Mouse (Mus musculus) neural tube, embryonic 12.5 days (tissue): ENCODE results near the gene Park7. TPM values are rescaled to one million over a fixed set of nuclear protein-coding genes. Genes with fewer than 3 reads are reported as not detected.

Experiments used
- ATAC-seq: fragments of 200-750 bp; cut with Nextera tagmentation; 2 replicates; pipeline ENCODE4 v1.8.0; 2017; ENCODE audit warnings: low read depth, mild to moderate bottlenecking, moderate TSS enrichment, moderate library complexity; ENCODE audit not compliant: low FRiP score
- H3K27ac ChIP-seq: fragments of 300-500 bp; sonication (generic); 2 replicates; pipeline ENCODE4 v1.5.1; 2016
- H3K27me3 ChIP-seq: fragments of 300-500 bp; sonication (generic); replicated peaks from 2 replicates; pipeline ENCODE4 v1.6.1; 2016; ENCODE audit warnings: mild to moderate bottlenecking
- H3K36me3 ChIP-seq: fragments of 300-500 bp; sonication (generic); 2 replicates; pipeline ENCODE4 v1.6.1; 2016; ENCODE audit warnings: mild to moderate bottlenecking
- H3K4me1 ChIP-seq: fragments of 300-500 bp; sonication (generic); 2 replicates; pipeline ENCODE4 v1.6.1; 2016
- H3K4me2 ChIP-seq: fragments of 300-500 bp; sonication (generic); replicated peaks from 2 replicates; pipeline ENCODE4 v1.6.1; 2016; ENCODE audit warnings: mild to moderate bottlenecking
- H3K4me3 ChIP-seq: fragments of 300-500 bp; sonication (generic); 2 replicates; pipeline ENCODE4 v1.5.1; 2016
- H3K9ac ChIP-seq: fragments of 300-500 bp; sonication (generic); 2 replicates; pipeline ENCODE4 v1.6.1; 2016; ENCODE audit warnings: mild to moderate bottlenecking
- H3K9me3 ChIP-seq: fragments of 300-500 bp; sonication (generic); 2 replicates; pipeline ENCODE4 v1.6.1; 2016; ENCODE audit warnings: mild to moderate bottlenecking
- WGBS: fragments of 180-500 bp; shearing (Covaris S2); methylation state at CpG from one replicate; pipeline ENCODE4 v1.1.7; 2016; 5-methylcytosine and 5-hydroxymethylcytosine counted together
- polyA plus RNA-seq: library from polyadenylated mRNA; unstranded; fragments of >200 nt; fragmentation: Nextera tagmentation; extraction: Ambion mirVana; gene quantifications from 2 replicates; pipeline ENCODE4 v1.2.1, GENCODE M21; 2016

Park7 gene
- polyA plus RNA-seq, 1 experiment from 2014 or later, result 371 TPM

GRCm38 (mm10) chr4:150869276-150870197, 44.7 kb downstream of the Park7 start:
- H3K9ac ChIP-seq, result no peak overlapping the region
- H3K4me1 ChIP-seq, result peaks cover 21% of the 10 kb centered on the region
- no peak overlapping the region for H3K4me2 ChIP-seq
- WGBS, result 76% methylated on average over 17 of the region's 17 CpGs
- no peaks in the 10 kb centered on the region for H3K27me3 ChIP-seq
- ATAC-seq, result no peak
- H3K9me3 ChIP-seq, result no peaks in the 10 kb centered on the region
- no peak overlapping the region for H3K27ac ChIP-seq
- no peak overlapping the region for H3K4me3 ChIP-seq
- peaks cover 43% of the 10 kb centered on the region for H3K36me3 ChIP-seq

GRCm38 (mm10) chr4:150868859-150869258, 45.4 kb downstream of the Park7 start:
- WGBS, result 95% methylated on average over 2 of the region's 2 CpGs
- Histone ChIP-seq H3K9me3 (no peaks in the 10 kb centered on the region), H3K27me3 (no peaks in the 10 kb centered on the region), H3K4me1 (peaks cover 22% of the 10 kb centered on the region), H3K36me3 (peaks cover 43% of the 10 kb centered on the region), H3K4me3 (no peak overlapping the region), H3K9ac (no peak overlapping the region), H3K4me2 (no peak overlapping the region), H3K27ac (no peak overlapping the region)
- ATAC-seq, result no peak

- H3K9ac ChIP-seq, result no peak overlapping the region
- no peak overlapping the region for H3K4me3 ChIP-seq
- H3K27me3 ChIP-seq, result no peaks in the 10 kb centered on the region
- H3K4me1 ChIP-seq, result peaks cover 24% of the 10 kb centered on the region
- ATAC-seq, result no peak
- H3K4me2 ChIP-seq, result no peak overlapping the region
- 91% methylated on average over 6 of the region's 6 CpGs for WGBS
- no peak overlapping the region for H3K27ac ChIP-seq
- peaks cover 43% of the 10 kb centered on the region for H3K36me3 ChIP-seq
- H3K9me3 ChIP-seq, result no peaks in the 10 kb centered on the region
Observed at GRCm38 (mm10) chr4:150868161-150868560, 46.1 kb downstream of the Park7 start.

GRCm38 (mm10) chr4:150866494-150866893, 47.7 kb downstream of the Park7 start:
- Histone ChIP-seq H3K36me3 (peaks cover 43% of the 10 kb centered on the region), H3K4me3 (no peak overlapping the region)
- WGBS, result 96% methylated on average over 10 of the region's 12 CpGs

GRCm38 (mm10) chr4:150866069-150866468, 48.2 kb downstream of the Park7 start:
- no peak overlapping the region for H3K27ac ChIP-seq
- no peak overlapping the region for H3K4me2 ChIP-seq
- peaks cover 12% of the 10 kb centered on the region for H3K4me1 ChIP-seq
- H3K9ac ChIP-seq, result no peak overlapping the region
- no peaks in the 10 kb centered on the region for H3K9me3 ChIP-seq
- H3K4me3 ChIP-seq, result no peak overlapping the region
- WGBS, result 93% methylated on average over 11 of the region's 11 CpGs
- no peak for ATAC-seq
- H3K36me3 ChIP-seq, result peaks cover 43% of the 10 kb centered on the region
- no peaks in the 10 kb centered on the region for H3K27me3 ChIP-seq

More at GRCm38 (mm10) chr4:150866494-150866893, 47.7 kb downstream of the Park7 start:
- H3K9ac ChIP-seq, result no peak overlapping the region
- ATAC-seq, result no peak
- no peak overlapping the region for H3K4me2 ChIP-seq
- H3K27ac ChIP-seq, result no peak overlapping the region; the same call in 1 of the 2 replicates
- peaks cover 14% of the 10 kb centered on the region for H3K4me1 ChIP-seq
- no peaks in the 10 kb centered on the region for H3K9me3 ChIP-seq
- H3K27me3 ChIP-seq, result no peaks in the 10 kb centered on the region

GRCm38 (mm10) chr4:150865371-150865770, 48.9 kb downstream of the Park7 start:
- Histone ChIP-seq H3K4me2 (no peak overlapping the region), H3K27me3 (no peaks in the 10 kb centered on the region), H3K4me1 (peaks cover 15% of the 10 kb centered on the region; the same call in 1 of the 2 replicates), H3K27ac (no peak overlapping the region), H3K9me3 (no peaks in the 10 kb centered on the region), H3K4me3 (no peak overlapping the region), H3K36me3 (peaks cover 43% of the 10 kb centered on the region), H3K9ac (no peak overlapping the region)
- no peak for ATAC-seq

DNA sequence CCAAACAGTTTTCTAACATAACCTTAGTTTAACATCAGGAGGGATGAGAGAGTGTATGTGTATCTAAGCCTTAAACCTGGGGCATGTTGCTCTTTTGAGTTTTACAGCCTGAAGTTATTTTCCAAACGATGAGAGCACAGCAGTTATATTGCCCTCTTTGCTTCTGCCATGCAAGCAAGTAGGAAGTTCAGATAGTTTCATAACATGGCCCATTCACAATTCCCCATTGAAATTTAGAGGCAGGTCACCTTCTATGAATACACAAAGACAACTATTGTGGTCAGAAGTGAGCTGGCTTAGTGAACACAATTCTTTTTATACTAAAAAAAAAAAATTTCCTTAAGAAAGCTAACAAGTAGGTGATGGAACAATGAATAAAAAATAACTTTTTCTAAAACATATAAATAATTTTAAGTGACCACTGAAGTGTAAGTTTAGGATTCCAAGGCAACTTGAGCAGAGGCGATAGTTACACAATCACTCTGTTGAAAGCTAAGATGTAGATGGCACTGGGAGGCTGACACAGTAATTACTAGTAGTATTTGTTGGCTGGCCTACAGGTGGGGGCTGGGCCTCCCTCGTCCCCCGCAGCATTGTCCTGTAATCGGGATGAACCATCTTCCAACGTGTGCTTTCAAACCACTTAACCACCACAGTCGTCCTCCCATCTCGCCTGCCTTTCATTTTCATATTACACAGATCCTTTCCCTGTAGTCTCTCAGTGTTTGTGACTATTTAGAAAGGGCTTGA, 51.4 kb downstream of the Park7 start:
- no peak overlapping the region for H3K4me3 ChIP-seq
- no peak overlapping the region for H3K9ac ChIP-seq
- H3K27ac ChIP-seq, result no peak overlapping the region
- H3K27me3 ChIP-seq, result no peaks in the 10 kb centered on the region
- peaks cover 25% of the 10 kb centered on the region for H3K36me3 ChIP-seq
- WGBS, result 33% methylated on average over 8 of the region's 8 CpGs
- no peak for ATAC-seq
- H3K4me1 ChIP-seq, result peaks cover 23% of the 10 kb centered on the region
- no peak overlapping the region for H3K4me2 ChIP-seq
- H3K9me3 ChIP-seq, result no peaks in the 10 kb centered on the region

GRCm38 (mm10) chr4:150861161-150861560, 53.1 kb downstream of the Park7 start:
- Histone ChIP-seq H3K4me1 (peaks cover 34% of the 10 kb centered on the region), H3K27ac (no peak overlapping the region), H3K4me3 (no peak overlapping the region), H3K9me3 (no peaks in the 10 kb centered on the region), H3K9ac (no peak overlapping the region), H3K27me3 (no peaks in the 10 kb centered on the region), H3K4me2 (no peak overlapping the region), H3K36me3 (peaks cover 8% of the 10 kb centered on the region)
- no peak for ATAC-seq
- WGBS, result 75% methylated on average over 2 of the region's 2 CpGs

GRCm38 (mm10) chr4:150860526-150860925, 53.7 kb downstream of the Park7 start:
- Histone ChIP-seq H3K4me1 (peaks cover 34% of the 10 kb centered on the region), H3K36me3 (peaks cover 2% of the 10 kb centered on the region; the same call in 1 of the 2 replicates), H3K4me2 (no peak overlapping the region), H3K27me3 (no peaks in the 10 kb centered on the region), H3K9me3 (no peaks in the 10 kb centered on the region), H3K27ac (no peak overlapping the region), H3K9ac (no peak overlapping the region), H3K4me3 (no peak overlapping the region)
- 84% methylated on average over 4 of the region's 4 CpGs for WGBS
- ATAC-seq, result no peak

DNA sequence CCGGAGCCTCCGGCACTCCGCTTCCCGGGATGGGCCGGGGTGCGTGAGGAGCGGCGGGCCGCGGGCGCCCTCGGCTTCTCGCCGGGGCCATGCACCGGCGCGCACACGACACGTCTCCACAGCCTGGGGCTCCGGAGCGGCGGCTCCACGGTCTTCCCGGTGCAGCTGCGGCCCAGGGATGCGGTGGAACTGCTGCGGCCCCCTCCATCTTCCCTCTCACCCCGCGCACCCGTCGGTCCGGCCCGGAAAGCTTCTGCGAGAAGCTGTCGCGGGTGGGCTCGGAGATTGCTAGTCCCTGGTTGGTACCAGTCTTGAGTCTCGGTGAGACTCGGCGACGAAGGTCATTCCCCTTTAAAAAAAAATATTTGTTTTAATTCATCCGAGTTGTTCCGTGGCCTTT, 58.9 kb downstream of the Park7 start:
- WGBS, result under 1% methylated on average over 43 of the region's 43 CpGs
- Histone ChIP-seq H3K4me1 (peaks cover 28% of the 10 kb centered on the region), H3K27me3 (no peaks in the 10 kb centered on the region), H3K4me2 (peak overlapping the region; percentile 63), H3K4me3 (peak overlapping the region; percentile 88), H3K27ac (peak overlapping the region; percentile 97), H3K36me3 (no peaks in the 10 kb centered on the region), H3K9ac (peak overlapping the region; percentile 96), H3K9me3 (no peaks in the 10 kb centered on the region)
- peak; percentile 67 for ATAC-seq

- Histone ChIP-seq H3K4me1 (peaks cover 25% of the 10 kb centered on the region), H3K27me3 (no peaks in the 10 kb centered on the region), H3K36me3 (no peaks in the 10 kb centered on the region), H3K4me3 (peak overlapping the region; percentile 88), H3K27ac (peak overlapping the region; percentile 97), H3K9me3 (no peaks in the 10 kb centered on the region), H3K9ac (peak overlapping the region; percentile 96), H3K4me2 (peak overlapping the region; percentile 63)
- under 1% methylated on average over 59 of the region's 59 CpGs for WGBS
- peak; percentile 96 for ATAC-seq
Observed at GRCm38 (mm10) chr4:150854839-150855246, 59.4 kb downstream of the Park7 start.
